Mouse (Mus musculus): ENCODE results near the gene Spr. TPM values are rescaled to one million over a fixed set of nuclear protein-coding genes. Genes with fewer than 3 reads are reported as not detected.
"Not testable (repeated sequence)": the region's sequence is repeated elsewhere in the genome, so short reads cannot be mapped to it uniquely, and the experiment has no call there.

The Spr gene
- total RNA-seq, 2 experiments from 2014 or later: 0.58 to 1.4 TPM

GRCm38 (mm10) chr6:85136784-85137183 lies 782 bp downstream of the Spr start:
- ATAC-seq (replicated peaks; ENCODE audit: low FRiP score, poor library complexity, severe bottlenecking): not testable (repeated sequence)

DNA sequence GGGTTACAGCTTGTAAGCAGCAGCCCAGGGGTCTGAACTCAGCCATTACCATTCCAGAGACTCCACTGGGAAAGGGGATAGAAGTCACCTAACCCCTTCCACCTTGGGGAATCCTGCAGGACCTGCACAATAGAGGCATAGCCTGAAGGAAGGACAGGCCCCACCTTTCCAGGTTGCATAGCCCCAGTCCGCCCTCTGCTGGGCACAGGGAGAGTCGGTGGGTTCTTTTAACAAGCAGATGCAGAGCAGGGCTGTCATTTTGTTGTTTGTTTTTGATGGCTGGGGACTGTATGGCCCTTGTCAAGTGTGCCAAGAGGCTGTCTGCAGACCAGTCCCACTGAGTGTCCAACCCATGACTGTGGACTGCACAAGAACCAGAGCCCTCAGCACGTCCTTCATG lies 4.8 kb downstream of the Spr start:
- ATAC-seq (replicated peaks; ENCODE audit: low FRiP score, poor library complexity, severe bottlenecking): not testable (repeated sequence)

DNA sequence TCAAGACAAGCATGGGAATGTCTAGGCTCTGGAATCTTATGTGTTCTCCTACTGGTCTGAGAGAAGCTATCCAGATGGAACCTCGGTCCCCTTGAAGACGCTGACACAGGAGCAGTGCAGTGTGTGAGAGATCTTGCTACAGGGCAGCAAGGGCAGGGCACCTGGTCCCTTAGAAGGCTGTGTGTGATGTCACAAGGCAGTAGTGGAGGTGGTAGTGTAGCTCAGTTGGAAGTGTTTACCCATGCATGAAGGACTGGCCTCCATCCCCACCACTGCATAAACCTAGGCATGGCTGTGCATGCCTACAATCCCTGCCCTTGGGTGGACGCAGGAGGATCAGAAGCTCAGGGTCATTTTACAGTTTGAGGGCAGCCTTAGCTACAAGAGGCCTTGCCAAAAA lies 5.3 kb downstream of the Spr start:
- not testable (repeated sequence) for ATAC-seq (replicated peaks; ENCODE audit: low FRiP score, poor library complexity, severe bottlenecking)

DNA sequence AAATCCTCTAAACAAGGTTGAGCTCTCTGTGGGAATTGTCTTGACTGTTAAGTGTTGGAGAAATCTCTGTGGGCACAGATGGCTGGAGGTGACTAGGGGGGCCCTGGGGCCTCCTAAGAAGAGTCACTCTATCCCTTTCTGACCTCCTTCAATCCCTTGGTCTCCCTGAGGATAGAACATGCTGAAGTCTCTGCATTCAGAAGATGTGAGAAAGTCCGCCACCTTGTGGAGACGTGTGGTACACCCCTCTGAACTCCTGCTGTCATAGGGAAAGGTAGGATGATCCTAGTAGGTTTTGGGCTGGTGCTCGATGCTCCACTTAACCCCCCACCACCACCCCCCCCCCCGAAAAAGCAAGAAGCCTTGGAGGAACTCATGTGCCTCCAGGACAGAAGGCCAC lies 5.9 kb downstream of the Spr start:
- ATAC-seq (replicated peaks; ENCODE audit: low FRiP score, poor library complexity, severe bottlenecking): no peak

DNA sequence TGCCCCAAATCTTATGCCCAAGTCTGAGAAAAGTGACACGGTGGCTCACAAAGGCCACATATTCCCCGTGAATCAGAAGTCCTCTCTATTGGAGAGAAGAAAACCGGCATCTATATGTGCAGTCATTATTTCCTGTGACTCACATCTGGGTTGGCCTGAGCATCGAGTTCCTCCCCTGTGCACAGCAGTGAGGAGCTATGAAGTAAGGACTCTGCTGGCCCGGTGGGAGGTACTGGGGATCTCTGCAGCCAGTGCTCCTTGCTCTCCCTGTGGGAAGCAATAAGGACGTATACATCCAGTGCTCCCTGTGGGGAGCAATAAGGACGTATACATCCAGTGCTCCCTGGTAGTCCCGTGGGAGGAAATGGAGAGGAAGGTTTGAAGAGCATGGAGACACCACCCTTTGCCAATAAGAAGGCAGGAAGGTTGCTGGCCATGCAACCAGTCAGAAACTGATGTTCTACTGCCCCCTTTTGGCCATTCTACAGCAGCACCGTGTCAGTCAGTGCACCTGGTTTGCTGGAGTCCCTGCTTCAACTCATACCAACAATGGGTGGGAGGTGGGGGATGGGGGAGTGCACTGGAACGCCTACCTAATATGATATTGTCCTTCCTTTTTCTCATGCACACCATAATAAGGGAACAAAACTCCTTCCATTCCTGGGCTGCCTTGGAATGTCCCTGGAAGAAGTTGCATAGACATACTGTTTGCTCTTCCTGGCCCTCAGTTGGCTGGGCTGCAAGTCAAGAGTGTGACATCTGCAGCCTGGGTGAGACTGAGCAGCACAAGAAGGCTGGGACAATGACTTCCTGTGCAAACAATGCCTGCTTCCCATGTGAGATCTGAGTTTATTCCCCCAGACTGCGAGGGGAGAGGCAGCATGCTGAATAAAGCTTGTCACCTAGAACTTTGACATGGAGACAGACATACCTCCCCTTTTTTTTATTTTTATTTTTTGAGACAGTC lies 19.7 kb downstream of the Spr start:
- ATAC-seq (replicated peaks; ENCODE audit: low FRiP score, poor library complexity, severe bottlenecking): not testable (repeated sequence)

DNA sequence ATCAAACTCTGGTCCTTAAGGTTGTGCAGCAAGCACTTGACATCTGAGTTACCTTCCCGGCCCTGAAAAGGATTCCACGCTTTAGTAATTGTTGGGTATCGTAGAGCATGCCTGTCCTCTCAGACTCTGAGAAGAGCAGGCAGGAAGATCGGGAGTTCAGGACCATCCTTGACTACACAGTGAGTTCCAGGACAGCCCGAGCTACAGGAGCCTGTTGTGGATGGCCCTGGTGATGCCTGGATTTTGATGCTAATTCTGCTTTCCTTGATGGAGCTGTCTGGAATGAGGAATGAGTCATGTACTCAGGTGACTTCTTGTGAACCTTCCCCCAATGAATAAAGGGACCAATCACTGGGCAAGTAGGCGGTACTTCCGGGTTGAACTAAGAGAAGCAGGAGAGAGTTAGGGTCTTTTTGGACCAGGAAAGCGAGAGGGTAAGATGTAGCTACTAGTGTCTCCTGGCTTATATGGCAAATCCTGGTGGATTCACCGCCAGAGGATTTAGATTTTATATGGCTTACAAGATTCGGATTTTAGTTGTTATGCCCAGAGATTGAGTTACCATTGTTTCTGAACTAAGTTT lies 32.4 kb downstream of the Spr start:
- no peak for ATAC-seq (replicated peaks; ENCODE audit: low FRiP score, poor library complexity, severe bottlenecking)

DNA sequence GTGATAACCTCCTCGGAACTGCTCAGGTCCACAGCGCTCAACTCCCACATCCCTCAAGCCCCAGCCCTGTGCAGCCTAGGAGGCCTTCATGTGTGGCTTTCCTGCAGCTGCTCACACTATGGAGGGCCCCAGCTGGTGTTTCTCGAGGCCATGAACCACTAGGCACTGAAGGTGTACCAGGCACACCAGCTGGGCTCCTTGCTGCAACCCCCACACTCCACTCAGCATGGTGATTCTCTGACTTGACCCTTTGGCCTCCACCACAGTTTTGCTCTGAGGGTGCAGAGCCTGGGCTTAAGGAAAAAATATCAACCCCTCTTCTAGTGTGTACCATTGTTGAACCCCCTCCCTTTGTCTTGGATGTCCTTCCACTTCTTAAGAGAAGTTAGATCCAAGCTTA lies 34.2 kb downstream of the Spr start:
- ATAC-seq (replicated peaks; ENCODE audit: low FRiP score, poor library complexity, severe bottlenecking): no peak

DNA sequence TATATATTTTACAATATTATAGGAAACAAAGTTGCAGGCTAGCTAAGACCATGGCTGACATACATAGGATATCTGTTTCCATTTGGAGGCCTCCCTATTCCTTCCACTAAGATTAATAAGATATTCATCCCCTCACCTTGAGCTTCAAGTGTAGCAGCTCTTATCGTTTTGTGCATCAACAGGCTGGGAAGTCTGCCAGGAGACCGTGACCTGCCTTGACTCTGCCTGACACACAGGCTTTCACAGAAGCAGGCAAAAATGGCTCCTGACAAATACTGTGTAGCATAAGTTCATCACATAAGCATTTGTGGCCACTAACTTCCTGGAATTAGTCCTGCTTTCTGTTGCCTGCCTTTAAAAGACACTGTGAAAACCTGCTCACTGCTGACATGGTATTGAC lies 41.1 kb downstream of the Spr start:
- no peak for ATAC-seq (replicated peaks; ENCODE audit: low FRiP score, poor library complexity, severe bottlenecking)

DNA sequence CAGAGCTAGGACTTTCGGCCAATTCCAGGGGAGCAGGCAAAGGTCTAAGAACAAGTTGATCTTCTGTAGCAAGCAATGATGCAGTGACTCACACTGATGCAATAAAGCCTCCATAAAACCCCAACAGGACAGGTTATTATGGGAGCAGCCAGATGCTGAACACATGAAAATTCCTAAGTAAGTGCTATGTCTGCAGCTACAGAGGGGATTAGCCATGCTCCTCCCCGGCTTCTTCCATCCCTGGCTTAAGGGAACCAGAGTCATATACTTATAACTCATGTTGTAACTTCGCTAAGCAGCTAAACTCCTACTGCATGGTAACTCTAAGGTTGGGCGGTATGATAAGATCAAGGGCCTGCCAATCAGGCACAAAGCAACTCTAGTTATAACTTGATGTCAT lies 50.1 kb downstream of the Spr start:
- no peak for ATAC-seq (replicated peaks; ENCODE audit: low FRiP score, poor library complexity, severe bottlenecking)

- no peak for ATAC-seq (replicated peaks; ENCODE audit: low FRiP score, poor library complexity, severe bottlenecking)
These were observed 50.9 kb downstream of the Spr start for GRCm38 (mm10) chr6:85086645-85087044.

Other genes starting within 250 kb of the Spr start
- 0.38 and 2.7 TPM in 2 replicates for gene Exoc6b, start 68.3 kb downstream of the Spr start, total RNA-seq (2015; ENCODE audit: low replicate concordance)
- gene Exoc6b, start 68.3 kb downstream of the Spr start, total RNA-seq (2017; ENCODE audit: low replicate concordance): 0.26 and 2.4 TPM in 2 replicates
- not detected in 2 replicates for gene Emx1, start 49.7 kb upstream of the Spr start, total RNA-seq (2015; ENCODE audit: low replicate concordance)
- not detected in 2 replicates for gene Emx1, start 49.7 kb upstream of the Spr start, total RNA-seq (2017; ENCODE audit: low replicate concordance)
- gene Sfxn5, start 195.7 kb upstream of the Spr start, total RNA-seq (2015; ENCODE audit: low replicate concordance): 0.19 and 0.63 TPM in 2 replicates
- gene Sfxn5, start 195.7 kb upstream of the Spr start, total RNA-seq (2017; ENCODE audit: low replicate concordance): 0.56 and 1.3 TPM in 2 replicates
- 0.19 and 0.21 TPM in 2 replicates for gene Rab11fip5, start 236.9 kb upstream of the Spr start, total RNA-seq (2015; ENCODE audit: low replicate concordance)
- gene Rab11fip5, start 236.9 kb upstream of the Spr start, total RNA-seq (2017; ENCODE audit: low replicate concordance): 0.51 and 2.6 TPM in 2 replicates

Measured in erythroblast, adult 5-6 weeks (primary cell).